Mouse (Mus musculus): ENCODE measurements around the gene 1810062G17Rik. TPM values are rescaled to one million over a fixed set of nuclear protein-coding genes. Genes with fewer than 3 reads are reported as not detected.
A peak's percentile ranks its signal among the peaks of the same experiment; 100 is the strongest.

1810062G17Rik gene
- total and polyA plus RNA-seq, 3 experiments, result 1.0 to 2.3 TPM; not detected in 1

DNA sequence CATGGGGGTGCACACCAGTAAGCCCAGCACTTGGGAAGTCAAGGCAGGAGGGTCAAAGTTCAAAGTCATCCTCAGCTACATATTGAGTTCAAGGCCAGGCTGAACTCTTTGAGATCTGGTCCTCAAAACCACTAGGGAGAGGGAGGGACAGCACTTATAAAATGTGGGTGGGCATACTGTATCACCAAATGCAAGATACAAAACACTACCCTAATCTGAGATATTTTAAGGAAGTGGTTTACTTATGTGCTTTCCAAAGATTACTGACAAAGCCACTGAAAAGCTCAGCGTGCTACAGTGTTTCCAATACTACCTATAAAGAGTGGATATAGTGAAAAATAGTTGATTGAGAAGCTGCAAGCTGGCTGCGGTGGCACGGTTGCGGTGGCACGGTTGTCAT lies 2.5 kb upstream of the 1810062G17Rik start (continued):
- no peak for TF ChIP-seq TAL1 (IDR thresholded peaks at IDR 0.05; ENCODE audit: low read length)

DNA sequence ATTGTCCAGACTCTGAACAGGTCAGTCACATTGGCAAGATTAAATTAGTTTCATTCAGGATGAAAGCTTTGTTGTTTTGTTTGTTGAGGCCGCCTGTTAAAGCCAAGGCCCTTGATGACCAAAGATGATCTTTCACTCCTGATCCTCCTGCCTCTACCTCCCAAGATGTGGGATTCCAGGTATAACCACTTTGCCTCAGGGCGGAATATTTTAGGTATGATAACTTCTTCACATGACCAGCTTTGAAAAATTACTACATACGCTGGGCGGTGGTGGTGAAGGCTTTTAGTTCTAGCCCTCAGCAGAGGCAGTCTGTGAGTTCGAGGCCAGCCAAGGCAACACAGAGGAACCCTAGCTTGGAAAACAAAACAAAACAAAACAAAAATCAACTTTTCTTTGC lies 1.3 kb upstream of the 1810062G17Rik start:
- H3K36me3 ChIP-seq (ENCODE audit: control insufficient read depth in 1 of 2, insufficient read depth in 2 of 2, low read length in 2 of 2), result peaks cover 0 to 17% of the 10 kb centered on the region in 2 experiments; a peak in 2 of 4 replicates
- no peak for DNase-seq (ENCODE audit: low read depth, low spot score)
- no peak for TF ChIP-seq POLR2AphosphoS5 (IDR thresholded peaks at IDR 0.05; ENCODE audit: borderline replicate concordance, low read depth, low read length)
- 0 out of 2 replicates have a peak, but pooled peaks have one; percentile 2 for TF ChIP-seq TBP (IDR thresholded peaks at IDR 0.05; ENCODE audit: low read depth, low read length)
- no peaks in the 10 kb centered on the region for H3K27me3 ChIP-seq (ENCODE audit: control insufficient read depth in 1 of 2, insufficient read depth in 2 of 2, low read length in 2 of 2)
- H3K27ac ChIP-seq (ENCODE audit: control insufficient read depth, low read depth, low read length), result no peak overlapping the region; the same call in 1 of the 2 replicates
- H3K4me1 ChIP-seq (ENCODE audit: control insufficient read depth in 1 of 2, insufficient read depth in 2 of 2, low read length in 2 of 2), result peaks cover 7 to 15% of the 10 kb centered on the region in 2 experiments
- no peaks in the 10 kb centered on the region for H3K9me3 ChIP-seq (replicated peaks; ENCODE audit: insufficient read depth, low read length)
- H3K9ac ChIP-seq (ENCODE audit: control insufficient read depth, low read depth, low read length, poor library complexity, severe bottlenecking), result peak overlapping the region; percentile 69
- H3K4me3 ChIP-seq (ENCODE audit: control insufficient read depth in 1 of 2, insufficient read depth in 1 of 2, low read depth in 2 of 2, low read length in 2 of 2), result peak overlapping the region; percentile 74 to 97
- no peaks in the 10 kb centered on the region; the same call in 1 of the 2 replicates for H3K79me2 ChIP-seq (ENCODE audit: control insufficient read depth, insufficient read depth, low read length, poor library complexity)

GRCm38 (mm10) chr3:36474938-36475483 lies 726 bp upstream of the 1810062G17Rik start:
- peak; percentile 82 for TF ChIP-seq ZNF384 (IDR thresholded peaks at IDR 0.05; ENCODE audit: low read depth, low read length)
- TF ChIP-seq MXI1 (IDR thresholded peaks at IDR 0.05; ENCODE audit: low read depth, low read length), result peak; percentile 57
- 0 out of 2 replicates have a peak, but pooled peaks have one; percentile 0 for TF ChIP-seq NELFE (IDR thresholded peaks at IDR 0.05; ENCODE audit: low read depth, low read length)
- TF ChIP-seq SIN3A (IDR thresholded peaks at IDR 0.05; ENCODE audit: low read length), result peak; percentile 44
- peak; percentile 86 for TF ChIP-seq BHLHE40 (IDR thresholded peaks at IDR 0.05; ENCODE audit: borderline replicate concordance, low read depth, low read length)
- 0 out of 2 replicates have a peak, but pooled peaks have one; percentile 0 for TF ChIP-seq TBP (IDR thresholded peaks at IDR 0.05; ENCODE audit: low read depth, low read length)
- peak; percentile 61 for TF ChIP-seq ETS1 (IDR thresholded peaks at IDR 0.05; ENCODE audit: low read depth, low read length)
- peak; percentile 47; the same call in 1 of the 2 replicates for TF ChIP-seq NRF1 (IDR thresholded peaks at IDR 0.05; ENCODE audit: insufficient read depth, low read depth, low read length, poor library complexity, severe bottlenecking)
- peak; percentile 41; the same call in 1 of the 2 replicates for TF ChIP-seq ELF1 (IDR thresholded peaks at IDR 0.05; ENCODE audit: low read depth, low read length)
- TF ChIP-seq USF2 (IDR thresholded peaks at IDR 0.05; ENCODE audit: borderline replicate concordance in 1 of 2, insufficient read depth in 1 of 2, low read depth in 1 of 2, low read length in 2 of 2), result 0 out of 4 replicates have a peak, but pooled peaks of 1 of the 2 experiments have one; percentile 39
- 0 out of 2 replicates have a peak, but pooled peaks have one; percentile 13 for TF ChIP-seq MYC (IDR thresholded peaks at IDR 0.05; ENCODE audit: low read depth, low read length)
- no peak for TF ChIP-seq E2F4 (IDR thresholded peaks at IDR 0.05; ENCODE audit: borderline replicate concordance, low read depth, low read length)
- TF ChIP-seq UBTF (IDR thresholded peaks at IDR 0.05; ENCODE audit: borderline replicate concordance, insufficient read depth, low read depth, low read length), result no peak
- peak; percentile 84 for TF ChIP-seq USF1 (IDR thresholded peaks at IDR 0.05; ENCODE audit: low read depth, low read length)
- peak; percentile 12 to 37; a peak in 3 of 4 replicates for TF ChIP-seq EP300 (IDR thresholded peaks at IDR 0.05; ENCODE audit: low read depth in 1 of 2, low read length in 2 of 2)
- no peak for TF ChIP-seq MAX (IDR thresholded peaks at IDR 0.05; ENCODE audit: low read length)
- TF ChIP-seq TCF12 (IDR thresholded peaks at IDR 0.05; ENCODE audit: low read depth, low read length), result no peak
- DNase-seq (ENCODE audit: low read depth, low spot score), result peak; percentile 72

More at GRCm38 (mm10) chr3:36474938-36475483, 726 bp upstream of the 1810062G17Rik start:
- H3K79me2 ChIP-seq (ENCODE audit: control insufficient read depth, insufficient read depth, low read length, poor library complexity), result no peaks in the 10 kb centered on the region; the same call in 1 of the 2 replicates
- peak overlapping the region; percentile 74 to 97 for H3K4me3 ChIP-seq (ENCODE audit: control insufficient read depth in 1 of 2, insufficient read depth in 1 of 2, low read depth in 2 of 2, low read length in 2 of 2)
- no peaks in the 10 kb centered on the region for H3K27me3 ChIP-seq (ENCODE audit: control insufficient read depth in 1 of 2, insufficient read depth in 2 of 2, low read length in 2 of 2)
- peaks cover 0 to 17% of the 10 kb centered on the region in 2 experiments; a peak in 2 of 4 replicates for H3K36me3 ChIP-seq (ENCODE audit: control insufficient read depth in 1 of 2, insufficient read depth in 2 of 2, low read length in 2 of 2)
- H3K4me1 ChIP-seq (ENCODE audit: control insufficient read depth in 1 of 2, insufficient read depth in 2 of 2, low read length in 2 of 2), result peaks cover 7 to 15% of the 10 kb centered on the region in 2 experiments
- no peaks in the 10 kb centered on the region for H3K9me3 ChIP-seq (replicated peaks; ENCODE audit: insufficient read depth, low read length)
- peak overlapping the region; percentile 54 for H3K27ac ChIP-seq (ENCODE audit: control insufficient read depth, low read depth, low read length)
- H3K9ac ChIP-seq (ENCODE audit: control insufficient read depth, low read depth, low read length, poor library complexity, severe bottlenecking), result peak overlapping the region; percentile 69

All from MEL (cell line).